Mouse (Mus musculus) frontal cortex, postnatal 14 days (tissue): Measurements from ENCODE around the gene Amer2.
"Not testable (repeated sequence)": the region's sequence is repeated elsewhere in the genome, so short reads cannot be mapped to it uniquely, and the experiment has no call there.

Source experiments
- DNase-seq, 2 experiments: peaks; one replicate each; pipeline ENCODE4 v3.0.0; 2022; ENCODE audit warnings: low spot score in 2 of 2

Amer2 gene

GRCm38 (mm10) chr14:60372821-60373309 lies at the start of gene Amer2:
TSS of gene Amer2 (plus strand) at chr14:60373259.
- DNase-seq: no peak

DNA sequence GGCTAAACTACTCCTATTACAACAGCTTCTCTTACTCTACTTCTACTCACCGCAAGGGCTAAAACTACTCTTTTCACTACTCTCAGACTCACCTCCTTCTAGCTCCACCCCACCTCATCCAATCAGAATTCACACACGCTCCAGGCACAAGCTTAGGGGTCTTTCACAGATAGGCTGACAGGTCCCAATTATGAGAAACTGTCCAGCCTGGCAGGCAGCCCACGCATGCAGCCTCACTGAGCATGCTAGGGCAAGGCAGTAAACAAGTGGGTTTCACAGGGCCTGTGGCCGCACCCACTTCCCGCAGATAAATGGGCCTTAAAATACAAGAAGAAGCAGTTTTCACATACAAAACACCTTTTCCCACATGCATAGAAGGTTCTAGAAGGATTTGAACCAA lies 33.1 kb upstream of the Amer2 start:
- DNase-seq: not testable (repeated sequence)

DNA sequence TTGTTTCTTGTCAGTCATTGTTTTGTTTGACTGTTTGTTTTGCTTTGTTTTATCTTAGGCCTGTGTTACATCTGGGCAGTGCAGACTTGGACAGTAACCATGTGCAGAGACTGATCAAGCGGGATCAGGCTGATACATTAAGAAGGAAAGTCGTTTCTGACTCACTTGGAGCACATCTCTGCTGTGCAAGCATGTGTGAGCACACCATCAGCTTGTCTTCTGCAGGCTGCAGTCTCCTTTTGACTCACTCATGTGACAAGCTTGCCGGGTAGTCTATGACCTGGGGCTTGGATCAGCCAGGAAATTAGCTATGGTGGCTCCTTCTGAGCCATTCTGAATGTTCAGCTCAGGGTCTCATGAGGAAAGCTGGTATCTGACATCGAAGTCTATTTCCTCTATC lies 32.5 kb upstream of the Amer2 start:
- no peak for DNase-seq

- no peak for DNase-seq
Measured at GRCm38 (mm10) chr14:60345326-60345876, 27.7 kb upstream of the Amer2 start.

DNA sequence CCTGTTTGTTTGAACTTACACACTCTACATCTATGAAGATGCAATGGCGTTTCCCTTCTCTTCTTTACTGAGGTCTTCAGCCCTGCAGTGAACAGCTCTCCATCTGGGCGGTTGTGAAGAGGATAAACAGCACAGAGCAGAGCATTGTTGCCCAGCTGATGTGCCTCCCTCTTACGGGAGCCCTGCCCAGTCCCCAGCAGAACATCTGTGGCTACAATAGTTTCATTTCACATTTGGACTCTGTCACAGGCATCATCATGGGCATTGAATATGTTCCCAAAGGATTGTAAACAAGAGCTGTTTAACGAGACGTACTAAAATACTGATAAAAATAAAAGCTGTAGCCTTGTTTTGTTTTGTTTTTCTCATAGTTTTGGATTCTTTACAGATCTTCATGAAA lies 14.7 kb upstream of the Amer2 start:
- no peak for DNase-seq

DNA sequence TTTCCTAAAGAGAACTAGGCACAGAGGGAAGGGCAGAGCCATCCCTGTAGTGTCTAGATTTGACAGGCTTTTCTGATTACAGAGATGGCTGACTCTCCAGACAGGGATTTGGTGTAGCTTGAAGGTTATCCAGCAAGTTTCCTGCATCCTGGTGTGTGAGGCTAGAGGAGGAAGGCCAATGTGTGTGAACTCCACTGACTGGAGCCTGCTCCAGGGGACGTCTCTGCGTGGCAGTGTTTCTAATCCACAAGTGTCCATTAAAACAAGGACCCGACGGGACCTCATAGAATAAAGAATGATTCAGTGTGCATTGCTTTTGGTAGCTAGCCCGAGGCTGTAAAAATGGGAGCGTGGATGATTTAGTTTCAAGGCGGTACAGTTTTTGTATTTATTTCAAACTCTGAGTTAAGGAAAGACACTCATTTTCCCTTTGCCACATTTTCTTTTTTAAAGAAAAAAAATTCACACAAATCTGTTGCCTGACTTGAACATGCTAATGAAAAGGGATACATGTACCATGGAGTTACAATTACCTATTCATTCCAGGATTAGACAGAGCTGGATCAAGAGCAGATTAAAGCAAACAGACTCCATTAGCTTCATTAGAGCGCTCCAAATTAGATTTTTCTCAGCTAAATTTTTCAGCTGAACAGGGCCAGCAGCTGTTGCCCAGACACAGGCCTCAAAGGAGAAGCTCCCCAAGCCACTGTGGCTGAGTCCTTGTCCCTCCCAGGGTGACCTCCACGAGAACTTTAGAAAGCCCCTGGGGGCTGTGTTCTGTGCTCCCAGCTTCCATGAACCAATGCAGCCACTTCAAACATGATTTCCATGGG lies 11.5 kb upstream of the Amer2 start:
- DNase-seq: no peak

- no peak for DNase-seq
Measured at GRCm38 (mm10) chr14:60366729-60367128, 6.3 kb upstream of the Amer2 start.

- no peak for DNase-seq
Measured at GRCm38 (mm10) chr14:60368769-60369666, 4.0 kb upstream of the Amer2 start.

DNA sequence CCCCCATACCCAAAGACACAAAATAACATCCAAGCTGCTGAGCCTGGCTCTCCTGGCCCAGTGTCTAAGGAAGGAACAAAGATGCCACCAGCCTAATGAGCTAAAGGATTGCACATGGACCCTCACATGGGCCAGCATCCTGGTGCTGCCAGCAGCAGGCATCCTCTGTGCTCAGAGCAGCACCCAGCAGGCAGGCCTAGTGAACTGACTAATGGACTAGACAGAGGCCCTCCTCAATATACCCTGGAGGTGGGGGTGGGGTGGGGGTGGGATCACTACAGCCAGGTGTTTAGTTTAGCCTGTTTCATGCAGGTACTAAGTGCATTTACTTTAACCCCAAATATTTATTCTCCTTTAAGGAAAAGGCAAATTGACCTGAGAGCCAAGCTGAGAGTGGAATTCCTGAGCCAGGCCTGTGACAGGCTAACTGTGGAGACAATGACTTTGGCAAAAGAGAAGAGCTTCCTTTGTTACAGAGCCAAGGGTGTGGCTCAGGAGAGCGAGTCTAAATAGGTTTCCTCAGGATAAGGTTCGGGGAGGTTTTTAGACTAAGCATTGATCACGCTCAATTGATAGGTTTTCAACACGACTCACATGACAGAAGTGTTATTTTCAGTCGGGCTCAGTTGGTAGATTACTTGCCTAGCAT lies 3.3 kb upstream of the Amer2 start:
- no peak for DNase-seq

DNA sequence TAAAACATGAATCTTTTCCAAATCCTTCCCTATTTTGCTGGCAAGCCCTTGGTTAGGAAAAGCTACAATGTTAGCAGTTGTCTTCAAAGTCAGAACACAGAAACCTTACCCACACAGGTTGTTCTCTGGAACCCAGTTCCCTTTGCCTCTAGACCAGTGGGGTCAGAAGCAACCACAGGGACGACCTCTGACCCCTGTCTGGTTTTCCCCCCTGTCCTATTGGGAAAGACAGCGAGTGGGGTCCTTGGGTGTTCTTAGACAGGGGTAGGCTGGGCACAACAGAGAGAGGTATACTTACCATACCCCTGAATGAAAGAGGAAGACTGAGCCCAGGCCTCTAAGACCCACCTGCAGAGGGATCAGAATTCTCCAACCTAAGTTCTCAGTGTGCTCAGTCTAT lies 4.0 kb downstream of the Amer2 start:
- DNase-seq: no peak

- peak in 1 of 2 experiments; percentile 37 for DNase-seq
Measured at GRCm38 (mm10) chr14:60377546-60377945, 4.5 kb downstream of the Amer2 start.

- peak; percentile 83 to 86 for DNase-seq
Measured at GRCm38 (mm10) chr14:60378057-60378565, 5.1 kb downstream of the Amer2 start.

GRCm38 (mm10) chr14:60378566-60379322 lies 5.7 kb downstream of the Amer2 start:
- DNase-seq: peak; percentile 39 to 55

DNA sequence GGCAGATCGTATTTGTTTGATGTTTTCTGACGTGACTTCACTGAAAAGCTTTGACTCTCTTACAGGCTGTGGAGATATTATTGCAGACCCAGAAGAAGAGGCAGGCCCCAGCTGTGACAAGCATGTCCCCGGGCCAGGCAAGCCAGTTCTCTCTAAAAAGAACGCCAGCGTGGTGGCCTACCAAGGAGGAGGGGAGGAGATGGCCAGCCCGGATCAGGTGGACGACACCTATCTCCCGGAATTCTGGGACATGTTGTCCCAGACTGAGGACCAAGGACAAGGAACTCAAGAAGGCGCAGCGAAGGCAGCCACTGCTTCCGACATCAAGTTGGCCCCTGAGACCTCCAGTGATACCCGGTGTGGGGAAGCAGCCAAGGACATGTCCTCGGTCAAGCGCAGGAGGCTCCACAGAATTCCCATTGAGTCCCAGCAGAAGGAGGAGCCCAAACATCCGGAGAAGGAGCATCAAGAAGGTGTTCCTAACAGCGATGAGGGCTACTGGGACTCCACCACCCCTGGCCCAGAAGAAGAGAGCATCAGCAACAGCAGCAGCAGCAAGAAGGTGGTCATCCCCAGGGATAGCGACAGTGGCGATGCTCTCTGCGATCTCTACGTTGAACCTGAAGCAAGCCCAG lies 6.4 kb downstream of the Amer2 start:
- DNase-seq: no peak

DNA sequence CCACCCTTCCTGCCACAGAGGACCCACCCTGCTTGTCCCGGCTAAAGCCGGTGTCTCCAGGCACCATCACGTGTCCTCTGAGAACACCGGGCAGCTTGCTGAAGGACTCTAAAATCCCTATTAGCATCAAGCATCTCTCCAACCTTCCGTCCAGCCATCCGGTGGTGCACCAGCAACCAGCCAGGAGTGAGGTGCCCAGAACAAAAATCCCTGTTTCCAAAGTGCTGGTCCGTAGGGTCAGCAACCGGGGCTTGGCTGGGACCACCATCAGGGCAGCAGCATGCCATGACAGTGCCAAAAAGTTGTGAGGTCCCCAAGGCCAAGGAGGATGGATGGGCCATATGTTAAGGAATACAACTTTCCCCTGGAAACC lies 6.9 kb downstream of the Amer2 start:
- no peak for DNase-seq

DNA sequence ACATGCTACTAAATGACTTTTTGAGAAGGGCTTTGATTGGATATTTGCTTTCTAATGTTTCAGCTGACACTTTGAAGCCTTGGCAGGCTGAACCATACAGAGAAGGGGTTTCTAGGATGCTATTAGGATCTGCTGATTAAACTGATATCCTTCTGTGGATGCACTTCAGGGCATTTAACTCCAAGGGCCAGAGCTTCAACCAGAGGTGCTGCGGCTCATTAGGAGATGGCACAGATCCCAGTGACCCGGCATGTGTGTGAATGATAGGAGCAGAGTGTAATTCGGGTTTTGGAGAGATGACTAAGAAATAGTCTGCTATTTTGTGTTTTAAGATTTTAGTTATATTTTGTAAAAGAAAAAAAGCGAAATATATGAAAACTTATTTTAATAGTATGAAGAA lies 8.6 kb downstream of the Amer2 start:
- DNase-seq: no peak

- DNase-seq: no peak
Measured at GRCm38 (mm10) chr14:60383816-60384215, 10.8 kb downstream of the Amer2 start.

DNA sequence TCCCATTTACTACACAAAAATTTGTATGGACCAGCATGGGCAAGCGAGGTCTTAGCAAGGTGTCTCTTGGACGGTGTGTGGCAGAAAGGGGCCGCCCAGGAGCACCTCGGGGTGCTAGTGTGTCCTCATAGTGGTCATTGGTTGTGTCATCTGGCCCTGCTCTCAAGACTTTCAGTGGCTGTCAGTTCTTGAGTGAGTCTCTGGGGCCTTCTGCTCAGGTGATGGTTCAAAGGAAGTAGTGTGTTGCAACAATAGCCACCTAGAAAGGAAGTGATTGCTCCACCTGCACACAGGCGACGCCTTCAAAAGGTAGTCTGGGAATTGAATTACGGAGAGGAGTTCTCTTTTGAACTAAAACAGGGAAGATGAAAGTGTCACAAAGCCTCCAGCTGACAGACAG lies 11.2 kb downstream of the Amer2 start:
- no peak for DNase-seq

- no peak for DNase-seq
Measured at GRCm38 (mm10) chr14:60385079-60385643, 12.1 kb downstream of the Amer2 start.
